Mouse (Mus musculus) cortical plate, adult 2 months (tissue): ENCODE data around the gene Hspa2.

Experiments
- CTCF ChIP-seq: fragments of 200-500 bp; IDR thresholded peaks from 2 replicates; pipeline ENCODE4 v1.5.1; 2011; ENCODE audit warnings: mild to moderate bottlenecking, control low read depth, low read length; ENCODE audit not compliant: insufficient read depth; ENCODE audit errors: extremely low read depth
- POLR2A ChIP-seq: fragments of 200-500 bp; IDR thresholded peaks from 2 replicates; pipeline ENCODE4 v1.6.1; 2011; ENCODE audit warnings: mild to moderate bottlenecking, low read length, control low read depth; ENCODE audit not compliant: insufficient read depth; ENCODE audit errors: extremely low read depth

GRCm38 (mm10) chr12:76362303-76362676 is 41.7 kb upstream of the Hspa2 start:
- no peak for TF ChIP-seq CTCF
- TF ChIP-seq POLR2A, result no peak
